Mouse (Mus musculus) heart, embryonic 13.5 days (tissue): ENCODE results near the gene Cyth3. TPM values are rescaled to one million over a fixed set of nuclear protein-coding genes. Genes with fewer than 3 reads are reported as not detected.

Experiments used
- ATAC-seq: fragments of 200-750 bp; cut with Nextera tagmentation; 2 replicates; pipeline ENCODE4 v1.8.0; 2017; ENCODE audit warnings: moderate TSS enrichment; ENCODE audit not compliant: insufficient number of reproducible peaks, low FRiP score, low TSS enrichment; ENCODE audit errors: extremely low read depth
- H3K27ac ChIP-seq: fragments of 300-500 bp; sonication (generic); replicated peaks from 2 replicates; pipeline ENCODE4 v1.5.1; 2015; ENCODE audit warnings: moderate library complexity, mild to moderate bottlenecking, inconsistent platforms
- H3K27me3 ChIP-seq: fragments of 300-500 bp; sonication (generic); replicated peaks from 2 replicates; pipeline ENCODE4 v1.6.1; 2015; ENCODE audit warnings: mild to moderate bottlenecking, inconsistent platforms
- H3K36me3 ChIP-seq: fragments of 300-500 bp; sonication (generic); 2 replicates; pipeline ENCODE4 v1.6.1; 2015; ENCODE audit warnings: mild to moderate bottlenecking, inconsistent platforms
- H3K4me1 ChIP-seq: fragments of 300-500 bp; sonication (generic); 2 replicates; pipeline ENCODE4 v1.6.1; 2015; ENCODE audit warnings: inconsistent platforms
- H3K4me2 ChIP-seq: fragments of 300-500 bp; sonication (generic); 2 replicates; pipeline ENCODE4 v1.6.1; 2015; ENCODE audit warnings: inconsistent platforms, mild to moderate bottlenecking, moderate library complexity
- H3K4me3 ChIP-seq: fragments of 300-500 bp; sonication (generic); 2 replicates; pipeline ENCODE4 v1.5.1; 2015; ENCODE audit warnings: moderate library complexity, mild to moderate bottlenecking, inconsistent platforms
- H3K9ac ChIP-seq: fragments of 300-500 bp; sonication (generic); 2 replicates; pipeline ENCODE4 v1.6.1; 2015; ENCODE audit warnings: inconsistent platforms, mild to moderate bottlenecking, moderate library complexity
- H3K9me3 ChIP-seq: fragments of 300-500 bp; sonication (generic); 2 replicates; pipeline ENCODE4 v1.6.1; 2016; ENCODE audit warnings: inconsistent platforms
- WGBS: fragments of 180-500 bp; shearing (Covaris S2); methylation state at CpG from one replicate; pipeline ENCODE4 v1.1.7; 2015; ENCODE audit warnings: mixed read lengths; 5-methylcytosine and 5-hydroxymethylcytosine counted together
- polyA plus RNA-seq: library from polyadenylated mRNA; unstranded; fragments of >200 nt; fragmentation: Nextera tagmentation; extraction: Ambion mirVana; gene quantifications from 2 replicates; pipeline ENCODE4 v1.2.1, GENCODE M21; 2015

Cyth3 gene
- polyA plus RNA-seq, 1 experiment from 2014 or later, result 36.8 TPM

DNA sequence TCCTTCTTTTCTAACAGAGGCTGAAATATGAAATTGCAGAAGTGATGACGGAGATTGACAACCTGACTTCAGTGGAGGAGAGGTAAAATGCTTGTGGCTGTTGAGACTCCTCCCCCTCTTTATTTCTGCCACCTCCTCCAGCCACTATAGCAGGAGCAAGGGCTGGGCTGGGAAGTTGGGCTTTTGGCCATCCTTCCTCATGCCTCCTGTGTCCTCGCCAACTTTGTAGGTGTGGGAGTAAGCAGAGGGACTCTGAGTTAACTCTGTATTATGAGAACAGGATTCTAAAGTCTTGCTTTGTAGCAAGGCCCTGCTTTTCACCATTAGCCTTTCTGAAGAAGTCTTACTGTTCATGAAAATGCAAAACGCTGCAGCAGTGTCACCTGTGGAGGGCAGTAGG is 64.2 kb downstream of the Cyth3 start:
- no peak overlapping the region for H3K9ac ChIP-seq
- no peak overlapping the region for H3K4me3 ChIP-seq
- WGBS, result 87% methylated on average over 3 of the region's 3 CpGs
- H3K36me3 ChIP-seq, result peaks cover 51% of the 10 kb centered on the region
- H3K9me3 ChIP-seq, result no peaks in the 10 kb centered on the region
- no peak overlapping the region for H3K27ac ChIP-seq
- H3K27me3 ChIP-seq, result no peaks in the 10 kb centered on the region
- H3K4me1 ChIP-seq, result peaks cover 20% of the 10 kb centered on the region
- H3K4me2 ChIP-seq, result no peak overlapping the region
- ATAC-seq, result no peak

- no peaks in the 10 kb centered on the region for H3K9me3 ChIP-seq
- H3K4me1 ChIP-seq, result peaks cover 20% of the 10 kb centered on the region
- H3K36me3 ChIP-seq, result peaks cover 62% of the 10 kb centered on the region
- H3K4me2 ChIP-seq, result no peak overlapping the region
- ATAC-seq, result no peak
- H3K9ac ChIP-seq, result no peak overlapping the region
- 95% methylated on average over 3 of the region's 3 CpGs for WGBS
- H3K4me3 ChIP-seq, result no peak overlapping the region
- H3K27ac ChIP-seq, result no peak overlapping the region
- no peaks in the 10 kb centered on the region for H3K27me3 ChIP-seq
Measured at GRCm38 (mm10) chr5:143687589-143687988, 65.3 kb downstream of the Cyth3 start.

GRCm38 (mm10) chr5:143690392-143690791 is 68.1 kb downstream of the Cyth3 start:
- Histone ChIP-seq H3K27me3 (no peaks in the 10 kb centered on the region), H3K9me3 (no peaks in the 10 kb centered on the region), H3K36me3 (peaks cover 90% of the 10 kb centered on the region), H3K9ac (no peak overlapping the region), H3K4me1 (no peaks in the 10 kb centered on the region), H3K4me2 (no peak overlapping the region), H3K4me3 (no peak overlapping the region), H3K27ac (no peak overlapping the region)
- WGBS, result 86% methylated on average over 9 of the region's 9 CpGs
- no peak for ATAC-seq

DNA sequence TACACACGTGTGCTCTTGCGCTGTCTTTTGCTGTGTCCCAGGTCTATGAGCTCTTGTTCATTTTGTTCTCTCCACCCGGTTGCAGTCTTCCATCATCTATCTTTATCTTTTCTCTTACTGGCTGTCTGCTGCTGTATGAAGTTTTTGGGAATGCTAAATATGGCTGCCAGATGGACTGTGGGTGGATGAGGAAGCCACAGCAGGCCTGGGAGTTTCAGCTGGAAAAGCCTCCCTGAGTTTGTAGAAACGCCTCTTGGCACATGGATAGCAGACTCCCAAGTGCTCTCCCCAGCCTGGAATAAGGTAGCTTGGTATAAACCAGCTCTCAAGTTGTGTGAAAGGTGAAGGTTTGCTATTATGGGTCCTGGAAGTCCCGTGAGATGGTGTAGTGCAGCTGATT is 68.7 kb downstream of the Cyth3 start:
- peaks cover 91% of the 10 kb centered on the region for H3K36me3 ChIP-seq

DNA sequence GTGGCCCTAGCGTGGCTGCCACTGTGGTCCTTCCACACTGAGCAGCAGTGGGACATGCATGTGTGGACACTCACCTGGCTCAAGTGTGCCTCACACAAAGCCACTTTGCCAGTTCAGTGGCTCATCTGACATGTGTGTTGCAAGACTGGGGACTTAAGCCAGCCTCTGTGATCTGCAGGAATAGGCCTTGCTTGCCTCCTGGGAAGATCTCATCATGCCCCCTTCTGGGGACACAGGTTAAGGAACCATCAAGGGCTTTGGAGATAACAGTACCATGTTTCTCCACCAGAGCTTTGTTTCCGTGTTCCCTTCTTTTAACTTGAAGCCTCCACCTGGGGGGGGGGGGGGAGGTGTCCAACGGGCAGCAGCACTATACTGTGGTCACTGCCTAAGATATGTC is 74.1 kb downstream of the Cyth3 start:
- 67% methylated on average over 3 of the region's 3 CpGs for WGBS
- no peaks in the 10 kb centered on the region for H3K9me3 ChIP-seq
- H3K27me3 ChIP-seq, result no peaks in the 10 kb centered on the region
- H3K9ac ChIP-seq, result no peak overlapping the region
- no peak for ATAC-seq
- no peak overlapping the region for H3K27ac ChIP-seq
- H3K4me1 ChIP-seq, result no peaks in the 10 kb centered on the region
- peaks cover 95% of the 10 kb centered on the region for H3K36me3 ChIP-seq
- H3K4me3 ChIP-seq, result no peak overlapping the region
- no peak overlapping the region for H3K4me2 ChIP-seq

More for the DNA sequence above, 68.7 kb downstream of the Cyth3 start:
- H3K9ac ChIP-seq, result no peak overlapping the region
- H3K9me3 ChIP-seq, result no peaks in the 10 kb centered on the region
- no peak overlapping the region for H3K27ac ChIP-seq
- H3K27me3 ChIP-seq, result no peaks in the 10 kb centered on the region
- ATAC-seq, result no peak
- WGBS, result 91% methylated on average over 5 of the region's 5 CpGs
- H3K4me1 ChIP-seq, result no peaks in the 10 kb centered on the region
- H3K4me3 ChIP-seq, result no peak overlapping the region
- no peak overlapping the region for H3K4me2 ChIP-seq

GRCm38 (mm10) chr5:143698454-143698853 is 76.2 kb downstream of the Cyth3 start:
- no peak overlapping the region for H3K9ac ChIP-seq
- H3K4me1 ChIP-seq, result no peaks in the 10 kb centered on the region
- H3K4me2 ChIP-seq, result no peak overlapping the region
- H3K9me3 ChIP-seq, result no peaks in the 10 kb centered on the region
- no peak overlapping the region for H3K27ac ChIP-seq
- 71% methylated on average over 4 of the region's 4 CpGs for WGBS
- ATAC-seq, result no peak
- H3K36me3 ChIP-seq, result peaks cover 95% of the 10 kb centered on the region
- H3K27me3 ChIP-seq, result no peaks in the 10 kb centered on the region
- H3K4me3 ChIP-seq, result no peak overlapping the region

DNA sequence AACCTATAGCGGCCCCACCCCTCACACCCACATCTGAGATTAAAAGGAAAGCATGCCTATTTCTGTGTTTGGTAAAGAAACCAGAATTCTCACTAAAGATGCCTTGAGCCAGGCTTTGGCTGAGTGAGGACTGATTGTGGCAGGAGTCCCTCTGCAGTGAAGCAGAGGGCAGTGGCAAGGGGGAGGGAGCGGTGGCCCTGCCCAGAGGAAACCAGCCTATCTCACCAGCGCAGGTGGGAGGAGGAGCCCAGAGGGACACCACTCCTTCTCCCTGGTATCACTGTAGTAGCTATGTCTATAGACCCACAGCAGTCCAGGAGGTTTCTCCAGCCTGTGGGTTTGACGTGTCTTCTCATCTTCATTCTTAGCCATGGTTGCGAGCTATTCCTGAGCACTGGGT is 78.0 kb downstream of the Cyth3 start:
- no peak overlapping the region for H3K27ac ChIP-seq
- no peak overlapping the region for H3K4me3 ChIP-seq
- WGBS, result 74% methylated on average over 5 of the region's 5 CpGs
- peaks cover 93% of the 10 kb centered on the region for H3K36me3 ChIP-seq
- H3K9ac ChIP-seq, result no peak overlapping the region
- no peaks in the 10 kb centered on the region for H3K9me3 ChIP-seq
- no peaks in the 10 kb centered on the region for H3K27me3 ChIP-seq
- no peak for ATAC-seq
- H3K4me1 ChIP-seq, result peaks cover 13% of the 10 kb centered on the region
- no peak overlapping the region for H3K4me2 ChIP-seq

DNA sequence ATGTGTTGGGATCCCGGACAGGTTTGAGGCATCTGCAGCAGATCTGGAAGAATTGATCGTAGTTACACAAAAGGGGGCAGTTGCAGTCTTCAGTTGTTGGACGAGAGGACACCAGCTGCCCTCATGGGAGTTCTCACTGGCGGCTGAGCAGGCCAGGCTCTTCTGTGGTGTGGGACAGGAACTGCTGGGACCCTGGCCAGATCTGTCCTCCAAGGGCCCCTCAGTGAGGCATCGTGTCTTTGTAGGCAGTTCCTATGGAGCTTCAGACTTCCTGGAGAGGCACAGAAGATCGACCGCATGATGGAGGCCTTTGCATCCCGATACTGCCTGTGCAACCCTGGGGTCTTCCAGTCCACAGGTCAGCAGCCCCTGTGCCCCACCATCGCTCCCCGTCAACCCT is 78.8 kb downstream of the Cyth3 start:
- peaks cover 21% of the 10 kb centered on the region for H3K4me1 ChIP-seq
- no peaks in the 10 kb centered on the region for H3K9me3 ChIP-seq
- no peak for ATAC-seq
- no peak overlapping the region for H3K9ac ChIP-seq
- H3K4me3 ChIP-seq, result no peak overlapping the region
- H3K27me3 ChIP-seq, result no peaks in the 10 kb centered on the region
- H3K36me3 ChIP-seq, result peaks cover 85% of the 10 kb centered on the region
- H3K4me2 ChIP-seq, result no peak overlapping the region
- WGBS, result 86% methylated on average over 10 of the region's 10 CpGs
- no peak overlapping the region for H3K27ac ChIP-seq

DNA sequence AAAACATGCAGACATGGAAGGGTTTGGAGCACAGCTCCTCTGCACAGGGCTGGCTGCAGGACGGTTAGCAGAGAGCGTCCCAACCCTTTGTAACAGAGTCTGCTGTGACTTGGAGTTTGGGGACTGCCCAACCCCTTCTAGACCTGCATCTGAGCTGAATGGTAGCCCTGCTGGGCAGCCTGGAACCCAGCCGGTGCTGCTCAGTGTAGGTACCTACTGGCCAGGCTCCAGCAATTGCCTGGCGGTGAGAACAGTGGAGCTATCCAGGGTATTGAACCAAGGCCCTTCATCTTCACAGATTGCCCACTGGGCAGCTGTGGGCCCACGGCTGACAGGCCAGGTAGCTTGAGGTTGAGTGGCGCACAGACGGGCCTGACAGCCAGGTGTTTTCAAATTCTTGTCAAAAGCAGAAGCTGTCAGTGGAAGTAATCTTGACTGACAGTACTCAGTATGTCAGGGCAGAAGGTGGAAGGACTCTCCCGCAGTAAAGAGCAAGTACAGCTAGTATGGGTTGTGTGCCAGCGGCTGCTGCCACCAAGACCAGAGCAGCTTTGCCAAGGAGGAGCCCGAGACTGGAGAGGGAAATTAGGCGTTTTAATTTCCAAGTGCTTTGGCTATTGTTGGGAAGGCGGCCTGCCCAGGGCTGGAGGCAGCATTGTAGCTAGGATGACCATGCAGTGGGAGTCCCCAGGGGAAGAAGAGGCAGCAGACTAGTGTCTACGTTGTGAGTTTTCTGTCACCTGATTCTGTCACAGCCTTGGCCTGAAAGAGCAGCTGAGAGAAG is 82.8 kb downstream of the Cyth3 start:
- WGBS, result 75% methylated on average over 13 of the region's 13 CpGs
- peak overlapping the region; percentile 83 for H3K27ac ChIP-seq

DNA sequence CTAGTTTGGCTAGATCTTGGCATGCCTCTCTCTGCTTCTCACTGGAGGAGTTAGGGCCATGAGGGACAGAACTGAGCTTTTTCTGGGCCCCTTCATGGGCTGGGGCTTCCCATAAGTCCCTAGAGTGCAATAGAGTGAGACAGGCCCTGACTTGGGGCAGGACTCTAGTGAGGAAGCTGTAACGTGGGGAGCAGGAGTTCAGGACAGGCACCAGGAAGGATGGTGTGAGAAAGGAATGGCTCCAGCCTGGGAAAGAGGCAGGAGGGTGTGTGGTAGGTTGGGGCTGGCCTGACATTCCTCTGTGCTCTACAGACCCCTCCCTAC is 83.4 kb downstream of the Cyth3 start:
- peak overlapping the region; percentile 83 for H3K27ac ChIP-seq
- no peak for ATAC-seq

More for the DNA sequence above, 82.8 kb downstream of the Cyth3 start:
- Histone ChIP-seq H3K9ac (peak overlapping the region; percentile 1; the same call in 1 of the 2 replicates), H3K27me3 (no peaks in the 10 kb centered on the region), H3K36me3 (peaks cover 85% of the 10 kb centered on the region), H3K4me3 (no peak overlapping the region), H3K4me1 (peaks cover 35% of the 10 kb centered on the region), H3K4me2 (no peak overlapping the region), H3K9me3 (no peaks in the 10 kb centered on the region)
- no peak for ATAC-seq

DNA sequence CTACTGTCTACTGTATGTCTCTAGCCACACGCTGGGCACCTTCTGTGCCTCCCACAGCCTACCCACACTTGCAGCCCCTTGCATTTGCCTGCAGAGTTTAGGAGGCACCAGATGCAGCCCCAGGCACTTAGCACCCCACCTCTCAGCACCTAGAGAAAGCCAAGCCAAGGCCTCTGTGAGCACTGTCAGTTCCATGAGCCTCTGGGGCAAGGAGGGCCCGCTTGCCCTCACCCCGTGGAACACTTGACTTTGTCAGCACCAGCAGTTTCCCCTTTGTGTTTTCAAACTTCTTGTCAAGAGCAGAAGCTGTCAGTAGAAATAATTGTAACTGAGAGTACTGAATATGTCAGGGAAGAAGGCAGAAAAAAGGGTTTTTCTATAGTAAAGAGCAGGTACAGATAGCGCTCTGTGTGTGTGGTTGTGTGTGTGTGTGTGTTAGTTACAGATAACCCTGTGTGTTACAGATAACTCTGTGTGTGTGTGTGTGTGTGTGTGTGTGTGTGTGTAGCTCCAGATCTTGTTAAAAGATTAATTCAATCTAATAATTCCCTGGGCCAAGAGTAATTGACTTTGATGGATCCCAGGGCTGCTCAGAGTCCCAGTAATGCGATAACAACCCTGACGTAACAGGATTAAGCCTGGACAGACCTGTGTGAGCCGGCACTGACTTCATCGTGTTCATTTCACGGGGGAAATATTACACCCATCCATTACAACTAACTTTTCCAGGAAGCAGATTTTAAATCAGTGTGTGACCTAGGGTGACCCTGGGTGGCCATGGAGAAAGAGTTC is 84.0 kb downstream of the Cyth3 start:
- 37% methylated on average over 9 of the region's 9 CpGs for WGBS
- peaks cover 85% of the 10 kb centered on the region for H3K36me3 ChIP-seq
- H3K4me1 ChIP-seq, result peaks cover 38% of the 10 kb centered on the region
- peak overlapping the region; percentile 37 for H3K4me2 ChIP-seq
- ATAC-seq, result peak; percentile 44
- H3K9ac ChIP-seq, result peak overlapping the region; percentile 47; the same call in 1 of the 2 replicates
- H3K27ac ChIP-seq, result peak overlapping the region; percentile 83
- no peaks in the 10 kb centered on the region for H3K27me3 ChIP-seq
- no peak overlapping the region for H3K4me3 ChIP-seq
- no peaks in the 10 kb centered on the region for H3K9me3 ChIP-seq

More for the DNA sequence above, 83.4 kb downstream of the Cyth3 start:
- no peak overlapping the region for H3K4me2 ChIP-seq
- peaks cover 35% of the 10 kb centered on the region for H3K4me1 ChIP-seq
- H3K9me3 ChIP-seq, result no peaks in the 10 kb centered on the region
- peak overlapping the region; percentile 1; the same call in 1 of the 2 replicates for H3K9ac ChIP-seq
- H3K36me3 ChIP-seq, result peaks cover 85% of the 10 kb centered on the region
- WGBS, result 36% methylated on average over 1 of the region's 1 CpGs
- no peak overlapping the region for H3K4me3 ChIP-seq
- H3K27me3 ChIP-seq, result no peaks in the 10 kb centered on the region
